Mouse (Mus musculus): ENCODE measurements around the gene Tescl. TPM values are rescaled to one million over a fixed set of nuclear protein-coding genes. Genes with fewer than 3 reads are reported as not detected.

Tescl gene
- total and polyA plus RNA-seq, 3 experiments: not detected

- Histone ChIP-seq H3K36me3 (ENCODE audit: control insufficient read depth in 1 of 2, insufficient read depth in 2 of 2, low read length in 2 of 2) (no peaks in the 10 kb centered on the region), H3K9ac (ENCODE audit: control insufficient read depth, low read depth, low read length, poor library complexity, severe bottlenecking) (no peak overlapping the region), H3K27me3 (ENCODE audit: control insufficient read depth in 1 of 2, insufficient read depth in 2 of 2, low read length in 2 of 2) (no peaks in the 10 kb centered on the region), H3K79me2 (ENCODE audit: control insufficient read depth, insufficient read depth, low read length, poor library complexity) (no peaks in the 10 kb centered on the region), H3K4me1 (ENCODE audit: control insufficient read depth in 1 of 2, insufficient read depth in 2 of 2, low read length in 2 of 2) (no peaks in the 10 kb centered on the region), H3K4me3 (ENCODE audit: control insufficient read depth in 1 of 2, insufficient read depth in 1 of 2, low read depth in 2 of 2, low read length in 2 of 2) (no peak overlapping the region), H3K9me3 (replicated peaks; ENCODE audit: insufficient read depth, low read length) (no peaks in the 10 kb centered on the region), H3K27ac (ENCODE audit: control insufficient read depth, low read depth, low read length) (no peak overlapping the region)
- TF ChIP-seq SMC3 (IDR thresholded peaks at IDR 0.05; ENCODE audit: low read depth, low read length): peak; percentile 84
- TF ChIP-seq CTCF (IDR thresholded peaks at IDR 0.05 in 2 of 3, conservative IDR thresholded peaks at IDR 0.05 in 1 of 3; ENCODE audit: control insufficient read depth in 1 of 3, insufficient read depth in 1 of 3, low read depth in 2 of 3, low read length in 3 of 3, poor library complexity in 1 of 3, severe bottlenecking in 1 of 3): peak; percentile 58 to 90 (median 60)
- no peak for TF ChIP-seq ZMIZ1 (IDR thresholded peaks at IDR 0.05; ENCODE audit: low read depth, low read length)
- TF ChIP-seq MAX (IDR thresholded peaks at IDR 0.05; ENCODE audit: low read length): no peak
- TF ChIP-seq ZC3H11A (IDR thresholded peaks at IDR 0.05; ENCODE audit: low read depth, low read length): peak; percentile 70
- peak; percentile 76 for TF ChIP-seq RAD21 (IDR thresholded peaks at IDR 0.05; ENCODE audit: low read depth, low read length)
- TF ChIP-seq TCF12 (IDR thresholded peaks at IDR 0.05; ENCODE audit: low read depth, low read length): no peak
- TF ChIP-seq RCOR1 (IDR thresholded peaks at IDR 0.05; ENCODE audit: low read depth, low read length): no peak
- peak; percentile 84 for DNase-seq (ENCODE audit: low read depth, low spot score)
These were observed 2.1 kb upstream of the Tescl start for GRCm38 (mm10) chr7:24335699-24336309.

- Histone ChIP-seq H3K36me3 (ENCODE audit: control insufficient read depth in 1 of 2, insufficient read depth in 2 of 2, low read length in 2 of 2) (no peaks in the 10 kb centered on the region), H3K4me1 (ENCODE audit: control insufficient read depth in 1 of 2, insufficient read depth in 2 of 2, low read length in 2 of 2) (no peaks in the 10 kb centered on the region), H3K27ac (ENCODE audit: control insufficient read depth, low read depth, low read length) (no peak overlapping the region), H3K9me3 (replicated peaks; ENCODE audit: insufficient read depth, low read length) (no peaks in the 10 kb centered on the region), H3K79me2 (ENCODE audit: control insufficient read depth, insufficient read depth, low read length, poor library complexity) (no peaks in the 10 kb centered on the region), H3K9ac (ENCODE audit: control insufficient read depth, low read depth, low read length, poor library complexity, severe bottlenecking) (no peak overlapping the region), H3K4me3 (ENCODE audit: control insufficient read depth in 1 of 2, insufficient read depth in 1 of 2, low read depth in 2 of 2, low read length in 2 of 2) (no peak overlapping the region), H3K27me3 (ENCODE audit: control insufficient read depth in 1 of 2, insufficient read depth in 2 of 2, low read length in 2 of 2) (no peaks in the 10 kb centered on the region; a peak in 2 of 4 replicates)
- no peak for DNase-seq (ENCODE audit: low read depth, low spot score)
- TF ChIP-seq POLR2AphosphoS5 (IDR thresholded peaks at IDR 0.05; ENCODE audit: borderline replicate concordance, low read depth, low read length) (no peak), TAL1 (IDR thresholded peaks at IDR 0.05; ENCODE audit: low read length) (no peak), KAT2A (conservative IDR thresholded peaks at IDR 0.05; ENCODE audit: low read depth, low read length) (no peak), NRF1 (IDR thresholded peaks at IDR 0.05; ENCODE audit: insufficient read depth, low read depth, low read length, poor library complexity, severe bottlenecking) (no peak), JUND (IDR thresholded peaks at IDR 0.05; ENCODE audit: low read depth, low read length) (no peak), CHD2 (IDR thresholded peaks at IDR 0.05; ENCODE audit: low read length) (no peak), ELF1 (IDR thresholded peaks at IDR 0.05; ENCODE audit: low read depth, low read length) (no peak), E2F4 (IDR thresholded peaks at IDR 0.05; ENCODE audit: borderline replicate concordance, low read depth, low read length) (no peak), ZC3H11A (IDR thresholded peaks at IDR 0.05; ENCODE audit: low read depth, low read length) (no peak), TCF12 (IDR thresholded peaks at IDR 0.05; ENCODE audit: low read depth, low read length) (no peak)
These were observed 6.3 kb downstream of the Tescl start for GRCm38 (mm10) chr7:24327281-24327975.

All from MEL (cell line).